Mouse (Mus musculus) CH12.LX (cell line): Measurements from ENCODE around the gene Aff3. TPM values are rescaled to one million over a fixed set of nuclear protein-coding genes. Genes with fewer than 3 reads are reported as not detected.

Experiments used
- DNase-seq: peaks from one replicate; pipeline ENCODE4 v3.0.0-alpha.2; 2013; ENCODE audit errors: extremely low read depth
- H3K27ac ChIP-seq: 2 replicates; pipeline ENCODE4 v1.5.1; 2012; ENCODE audit warnings: low read depth, mild to moderate bottlenecking, control low read depth, moderate library complexity; ENCODE audit not compliant: insufficient read depth
- H3K27me3 ChIP-seq: replicated peaks from 2 replicates; pipeline ENCODE3; 2012; ENCODE audit warnings: inconsistent platforms
- H3K36me3 ChIP-seq, 2 experiments: replicated peaks in 1 of 2; 2 replicates each; pipeline versions ENCODE3 to v1.6.1; 2012; ENCODE audit warnings: inconsistent platforms in 1 of 2, low read length in 1 of 2, mild to moderate bottlenecking in 1 of 2, mixed read lengths in 1 of 2, moderate library complexity in 1 of 2; ENCODE audit not compliant: control insufficient read depth in 1 of 2, insufficient read depth in 1 of 2
- H3K4me1 ChIP-seq, 2 experiments: 2 replicates each; pipeline ENCODE4 v1.6.1; 2012; ENCODE audit warnings: inconsistent platforms in 1 of 2, moderate library complexity in 1 of 2; ENCODE audit not compliant: insufficient read depth in 2 of 2, control insufficient read depth in 1 of 2
- H3K4me2 ChIP-seq: 2 replicates; pipeline ENCODE4 v1.6.1; 2012; ENCODE audit warnings: low read depth, mild to moderate bottlenecking, control low read depth; ENCODE audit not compliant: poor library complexity, insufficient read depth, severe bottlenecking
- H3K4me3 ChIP-seq, 3 experiments: fragments of 150-350 bp in 1 of 3; sonication (generic) in 1 of 3; replicated peaks in 1 of 3; 2 replicates each; pipeline versions ENCODE3 to v1.5.1; 2011 to 2012; ENCODE audit warnings: low read depth in 2 of 3, low read length in 2 of 3, mild to moderate bottlenecking in 2 of 3, moderate library complexity in 2 of 3, control low read depth in 1 of 3, improper control_type of control experiment in 1 of 3, inconsistent platforms in 1 of 3, mixed read lengths in 1 of 3; ENCODE audit not compliant: poor library complexity in 1 of 3
- H3K79me2 ChIP-seq: replicated peaks from 2 replicates; pipeline ENCODE4 v1.6.1; 2012; ENCODE audit warnings: mild to moderate bottlenecking, moderate library complexity; ENCODE audit not compliant: control insufficient read depth, poor library complexity, insufficient read depth, severe bottlenecking; ENCODE audit errors: extremely low read depth
- H3K9ac ChIP-seq: 2 replicates; pipeline ENCODE4 v1.6.1; 2012; ENCODE audit warnings: low read depth, mild to moderate bottlenecking, control low read depth, moderate library complexity; ENCODE audit not compliant: insufficient read depth
- H3K9me3 ChIP-seq: replicated peaks from 2 replicates; pipeline ENCODE3; 2012; ENCODE audit warnings: low read length, inconsistent platforms, mixed read lengths
- BHLHE40 ChIP-seq: IDR thresholded peaks from 2 replicates; pipeline ENCODE4 v1.6.1; 2011; ENCODE audit warnings: mild to moderate bottlenecking, low read depth, low read length, improper control_type of control experiment
- CHD1 ChIP-seq: IDR thresholded peaks from 2 replicates; pipeline ENCODE4 v1.6.1; 2012; ENCODE audit warnings: low read depth, low read length, improper control_type of control experiment, inconsistent platforms
- CTCF ChIP-seq, 2 experiments: IDR thresholded peaks in 1 of 2; conservative IDR thresholded peaks in 1 of 2; 2 replicates each; pipeline ENCODE4 v1.5.1; 2011 to 2012; ENCODE audit warnings: low read depth in 2 of 2, low read length in 2 of 2, improper control_type of control experiment in 1 of 2, inconsistent platforms in 1 of 2, mild to moderate bottlenecking in 1 of 2, moderate library complexity in 1 of 2
- E2F4 ChIP-seq: IDR thresholded peaks from 2 replicates; pipeline ENCODE4 v1.6.1; 2011; ENCODE audit warnings: low read depth, low read length, improper control_type of control experiment; ENCODE audit not compliant: insufficient replicate concordance
- ELF1 ChIP-seq: IDR thresholded peaks from 2 replicates; pipeline ENCODE4 v1.6.1; 2014; ENCODE audit warnings: low read depth, mild to moderate bottlenecking, inconsistent platforms, low read length, improper control_type of control experiment
- ETS1 ChIP-seq: conservative IDR thresholded peaks from 2 replicates; pipeline ENCODE4 v1.6.1; 2012; ENCODE audit warnings: low read depth, mild to moderate bottlenecking, inconsistent platforms, low read length, improper control_type of control experiment, moderate library complexity
- KAT2A ChIP-seq: IDR thresholded peaks from 2 replicates; pipeline ENCODE4 v1.6.1; 2012; ENCODE audit warnings: low read length, improper control_type of control experiment, inconsistent platforms; ENCODE audit not compliant: insufficient replicate concordance
- MAX ChIP-seq: IDR thresholded peaks from 2 replicates; pipeline ENCODE4 v1.6.1; 2011; ENCODE audit warnings: low read length, improper control_type of control experiment
- MEF2A ChIP-seq: IDR thresholded peaks from 2 replicates; pipeline ENCODE4 v1.6.1; 2014; ENCODE audit warnings: low read depth, mild to moderate bottlenecking, inconsistent platforms, low read length, improper control_type of control experiment, borderline replicate concordance
- MYC ChIP-seq: IDR thresholded peaks from 2 replicates; pipeline ENCODE4 v1.6.1; 2011; ENCODE audit warnings: low read depth, mild to moderate bottlenecking, improper control_type of control experiment, low read length
- PAX5 ChIP-seq: IDR thresholded peaks from 2 replicates; pipeline ENCODE4 v1.6.1; 2012; ENCODE audit warnings: low read length, inconsistent platforms, mixed read lengths
- RCOR1 ChIP-seq: conservative IDR thresholded peaks from 2 replicates; pipeline ENCODE4 v1.6.1; 2012; ENCODE audit warnings: low read depth, mild to moderate bottlenecking, inconsistent platforms, low read length, improper control_type of control experiment
- SMC3 ChIP-seq: IDR thresholded peaks from 2 replicates; pipeline ENCODE4 v1.6.1; 2011; ENCODE audit warnings: low read depth, low read length, improper control_type of control experiment
- UBTF ChIP-seq: IDR thresholded peaks from 2 replicates; pipeline ENCODE4 v1.6.1; 2012; ENCODE audit warnings: low read depth, mild to moderate bottlenecking, inconsistent platforms, low read length, improper control_type of control experiment, moderate library complexity
- USF2 ChIP-seq: conservative IDR thresholded peaks from 2 replicates; pipeline ENCODE4 v1.6.1; 2011; ENCODE audit warnings: low read depth, low read length, improper control_type of control experiment
- ZC3H11A ChIP-seq: IDR thresholded peaks from 2 replicates; pipeline ENCODE4 v1.6.1; 2012; ENCODE audit warnings: low read depth, mild to moderate bottlenecking, inconsistent platforms, low read length, improper control_type of control experiment
- ZKSCAN1 ChIP-seq: IDR thresholded peaks from 2 replicates; pipeline ENCODE4 v1.6.1; 2012; ENCODE audit warnings: low read depth, inconsistent platforms, low read length, improper control_type of control experiment, borderline replicate concordance
- ZMIZ1 ChIP-seq: IDR thresholded peaks from 2 replicates; pipeline ENCODE4 v1.6.1; 2012; ENCODE audit warnings: low read depth, mild to moderate bottlenecking, inconsistent platforms, low read length, improper control_type of control experiment
- dilution Hi-C: fragments of 300-500 bp; cut with MboI; formaldehyde crosslinking; loops from 2 replicates; pipeline ENCODE4 v1.14.3; 2020; ENCODE audit warnings: low sequenced_read_pairs; ENCODE audit not compliant: extremely low pct_unique_long_range_greater_than_20kb, extremely low pct_ligation_motif_present
- in situ Hi-C: fragments of 300-500 bp; cut with MboI; formaldehyde crosslinking; loops from 3 replicates; pipeline ENCODE4 v1.14.3; 2019; ENCODE audit warnings: low sequenced_read_pairs, low pct_ligation_motif_present, low pct_unique_long_range_greater_than_20kb, mixed read lengths
- polyA plus RNA-seq: library from polyadenylated mRNA; unstranded; fragments of >175 nt; gene quantifications from 2 replicates; pipeline ENCODE4 v1.2.1, GENCODE M21; 2012; ENCODE audit warnings: low read depth; ENCODE audit not compliant: insufficient read length
- total RNA-seq, 2 experiments: library from RNA; depleted of rRNA; stranded (reverse); fragments of 300-350 nt in 1 of 2; fragments of >200 nt in 1 of 2; gene quantifications; 2 replicates each; pipeline ENCODE4 v1.2.3; 2012 to 2014

Aff3 gene
- total and polyA plus RNA-seq, 3 experiments, result 5.1 to 29.9 (median 7.7) TPM

GRCm38 (mm10) chr1:38310496-38310895 lies 354.3 kb downstream of the Aff3 start:
- no peak for TF ChIP-seq E2F4

GRCm38 (mm10) chr1:38310076-38310475 lies 354.7 kb downstream of the Aff3 start:
- Histone ChIP-seq H3K4me2 (no peak overlapping the region), H3K36me3 (peaks cover 0 to 50% of the 10 kb centered on the region in 2 experiments), H3K9me3 (no peaks in the 10 kb centered on the region), H3K4me3 (no peak overlapping the region), H3K27me3 (no peaks in the 10 kb centered on the region), H3K9ac (no peak overlapping the region), H3K4me1 (no peaks in the 10 kb centered on the region), H3K27ac (no peak overlapping the region), H3K79me2 (no peaks in the 10 kb centered on the region)
- in situ Hi-C loops, result no loop called here
- DNase-seq, result no peak
- dilution Hi-C loops, result no loop called here
- no peak for TF ChIP-seq ETS1
- TF ChIP-seq KAT2A, result no peak
- TF ChIP-seq ZKSCAN1, result no peak
- TF ChIP-seq MEF2A, result no peak
- TF ChIP-seq USF2, result no peak
- no peak for TF ChIP-seq CTCF (conservative IDR thresholded peaks at IDR 0.05 in 1 of 2, IDR thresholded peaks at IDR 0.05 in 1 of 2; ENCODE audit: low read depth in 2 of 2, low read length in 2 of 2)
- no peak for TF ChIP-seq ZC3H11A
- TF ChIP-seq PAX5, result no peak
- no peak for TF ChIP-seq CHD1
- no peak for TF ChIP-seq RCOR1
- TF ChIP-seq MYC, result no peak
- no peak for TF ChIP-seq SMC3
- TF ChIP-seq ZMIZ1, result no peak
- TF ChIP-seq BHLHE40, result no peak
- no peak for TF ChIP-seq UBTF
- TF ChIP-seq ELF1, result no peak
- no peak for TF ChIP-seq MAX

More at GRCm38 (mm10) chr1:38310496-38310895, 354.3 kb downstream of the Aff3 start:
- dilution Hi-C loops (no loop called here), in situ Hi-C loops (no loop called here)
- no peak for DNase-seq
- Histone ChIP-seq H3K27me3 (no peaks in the 10 kb centered on the region), H3K36me3 (peaks cover 0 to 52% of the 10 kb centered on the region in 2 experiments), H3K9ac (no peak overlapping the region), H3K4me1 (no peaks in the 10 kb centered on the region), H3K27ac (no peak overlapping the region), H3K4me2 (no peak overlapping the region), H3K4me3 (no peak overlapping the region), H3K79me2 (no peaks in the 10 kb centered on the region), H3K9me3 (no peaks in the 10 kb centered on the region)
